Mouse (Mus musculus): ENCODE results near the gene Tkt. TPM values are rescaled to one million over a fixed set of nuclear protein-coding genes. Genes with fewer than 3 reads are reported as not detected.

Gene Tkt
- polyA plus RNA-seq, 1 experiment from 2014 or later: 411 TPM

GRCm38 (mm10) chr14:30562343-30562742 lies 14.2 kb downstream of the Tkt start:
- Histone ChIP-seq H3K27me3 (replicated peaks; ENCODE audit: control insufficient read depth, insufficient read depth, low read length) (no peaks in the 10 kb centered on the region), H3K9ac (ENCODE audit: low read depth, low read length) (no peak overlapping the region), H3K9me3 (ENCODE audit: control insufficient read depth, low read length) (no peaks in the 10 kb centered on the region), H3K27ac (ENCODE audit: low read length) (no peak overlapping the region), H3K4me1 (ENCODE audit: control insufficient read depth, insufficient read depth, low read length) (peaks cover 19% of the 10 kb centered on the region), H3K36me3 (ENCODE audit: control insufficient read depth, insufficient read depth, low read length) (peaks cover 30% of the 10 kb centered on the region), H3K4me2 (ENCODE audit: low read depth, low read length) (no peak overlapping the region), H3K4me3 (ENCODE audit: low read length) (no peak overlapping the region)
- no peak for ATAC-seq

DNA sequence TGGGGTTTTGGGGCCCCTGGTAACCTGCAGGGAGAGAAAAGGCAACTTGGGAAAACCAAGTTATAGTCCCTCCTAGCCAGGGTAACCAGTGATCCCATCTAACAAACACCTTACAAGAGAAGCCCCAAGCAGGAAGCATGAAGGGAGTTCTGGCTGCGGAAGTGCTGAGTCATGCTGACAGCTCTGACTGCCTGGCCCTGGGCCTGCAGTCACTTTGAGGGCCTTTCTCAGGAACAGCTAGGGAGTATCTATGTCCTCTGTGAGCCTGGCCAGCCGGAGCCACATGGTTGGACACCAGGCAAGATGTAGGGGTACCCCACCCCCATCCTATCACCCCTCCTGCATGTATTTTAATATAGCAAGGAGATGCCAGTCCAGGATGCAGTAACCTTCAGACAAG lies 16.3 kb downstream of the Tkt start:
- Histone ChIP-seq H3K4me1 (ENCODE audit: control insufficient read depth, insufficient read depth, low read length) (peaks cover 13% of the 10 kb centered on the region), H3K27me3 (replicated peaks; ENCODE audit: control insufficient read depth, insufficient read depth, low read length) (no peaks in the 10 kb centered on the region), H3K4me3 (ENCODE audit: low read length) (no peak overlapping the region), H3K9me3 (ENCODE audit: control insufficient read depth, low read length) (no peaks in the 10 kb centered on the region), H3K27ac (ENCODE audit: low read length) (no peak overlapping the region), H3K4me2 (ENCODE audit: low read depth, low read length) (no peak overlapping the region), H3K9ac (ENCODE audit: low read depth, low read length) (no peak overlapping the region), H3K36me3 (ENCODE audit: control insufficient read depth, insufficient read depth, low read length) (peaks cover 38% of the 10 kb centered on the region)
- 92% methylated on average over 2 of the region's 2 CpGs for WGBS
- ATAC-seq: no peak

DNA sequence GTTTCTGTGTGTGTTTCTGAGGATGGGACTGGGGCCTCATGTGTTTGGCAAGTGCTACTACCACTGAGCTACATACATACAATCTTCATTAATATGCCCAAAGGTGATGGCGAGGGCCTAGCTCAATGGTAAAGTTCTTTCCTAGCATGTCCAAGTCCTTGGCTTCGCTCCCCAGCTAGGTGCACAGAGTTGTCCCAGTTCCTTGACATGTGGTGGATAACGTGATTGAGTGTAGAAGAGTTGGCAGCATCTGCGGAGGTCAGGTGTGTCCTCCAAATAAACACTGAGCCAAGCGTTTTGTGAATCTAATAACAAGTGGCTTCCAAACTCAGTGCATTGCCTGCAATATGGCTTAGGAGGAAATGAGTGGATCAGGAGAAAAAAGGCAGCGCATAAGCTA lies 18.2 kb downstream of the Tkt start:
- H3K9me3 ChIP-seq (ENCODE audit: control insufficient read depth, low read length): no peaks in the 10 kb centered on the region
- no peak overlapping the region for H3K4me2 ChIP-seq (ENCODE audit: low read depth, low read length)
- no peaks in the 10 kb centered on the region for H3K27me3 ChIP-seq (replicated peaks; ENCODE audit: control insufficient read depth, insufficient read depth, low read length)
- 87% methylated on average over 6 of the region's 6 CpGs for WGBS
- H3K9ac ChIP-seq (ENCODE audit: low read depth, low read length): no peak overlapping the region
- H3K4me3 ChIP-seq (ENCODE audit: low read length): no peak overlapping the region
- H3K4me1 ChIP-seq (ENCODE audit: control insufficient read depth, insufficient read depth, low read length): peaks cover 3% of the 10 kb centered on the region; the same call in 1 of the 2 replicates
- no peak overlapping the region for H3K27ac ChIP-seq (ENCODE audit: low read length)
- peaks cover 36% of the 10 kb centered on the region for H3K36me3 ChIP-seq (ENCODE audit: control insufficient read depth, insufficient read depth, low read length)
- ATAC-seq: no peak

DNA sequence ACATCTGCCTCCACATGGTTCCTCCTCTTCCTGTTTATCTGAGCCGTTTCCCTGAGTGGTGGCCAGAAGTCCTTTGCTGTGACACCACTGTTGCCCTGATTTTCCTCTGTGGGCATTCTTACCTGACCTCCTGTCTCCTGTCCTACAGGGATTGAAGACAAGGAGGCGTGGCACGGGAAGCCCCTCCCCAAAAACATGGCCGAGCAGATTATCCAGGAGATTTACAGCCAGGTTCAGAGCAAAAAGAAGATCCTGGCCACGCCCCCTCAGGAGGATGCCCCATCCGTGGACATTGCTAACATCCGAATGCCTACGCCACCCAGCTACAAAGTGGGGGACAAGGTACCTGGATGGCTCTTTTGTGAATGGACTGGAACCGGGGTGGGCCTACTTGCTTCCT lies 19.9 kb downstream of the Tkt start:
- no peak overlapping the region for H3K9ac ChIP-seq (ENCODE audit: low read depth, low read length)
- no peak overlapping the region for H3K4me2 ChIP-seq (ENCODE audit: low read depth, low read length)
- ATAC-seq: no peak
- H3K27ac ChIP-seq (ENCODE audit: low read length): no peak overlapping the region
- no peak overlapping the region for H3K4me3 ChIP-seq (ENCODE audit: low read length)
- H3K36me3 ChIP-seq (ENCODE audit: control insufficient read depth, insufficient read depth, low read length): peaks cover 49% of the 10 kb centered on the region
- no peaks in the 10 kb centered on the region for H3K4me1 ChIP-seq (ENCODE audit: control insufficient read depth, insufficient read depth, low read length)
- no peaks in the 10 kb centered on the region for H3K9me3 ChIP-seq (ENCODE audit: control insufficient read depth, low read length)
- H3K27me3 ChIP-seq (replicated peaks; ENCODE audit: control insufficient read depth, insufficient read depth, low read length): no peaks in the 10 kb centered on the region
- 84% methylated on average over 9 of the region's 9 CpGs for WGBS

GRCm38 (mm10) chr14:30570303-30570702 lies 22.1 kb downstream of the Tkt start:
- Histone ChIP-seq H3K4me1 (ENCODE audit: control insufficient read depth, insufficient read depth, low read length) (peaks cover 2% of the 10 kb centered on the region), H3K27ac (ENCODE audit: low read length) (no peak overlapping the region), H3K9ac (ENCODE audit: low read depth, low read length) (no peak overlapping the region), H3K4me2 (ENCODE audit: low read depth, low read length) (no peak overlapping the region), H3K27me3 (replicated peaks; ENCODE audit: control insufficient read depth, insufficient read depth, low read length) (no peaks in the 10 kb centered on the region), H3K9me3 (ENCODE audit: control insufficient read depth, low read length) (no peaks in the 10 kb centered on the region), H3K4me3 (ENCODE audit: low read length) (no peak overlapping the region), H3K36me3 (ENCODE audit: control insufficient read depth, insufficient read depth, low read length) (peaks cover 51% of the 10 kb centered on the region)
- 80% methylated on average over 9 of the region's 9 CpGs for WGBS
- no peak for ATAC-seq

DNA sequence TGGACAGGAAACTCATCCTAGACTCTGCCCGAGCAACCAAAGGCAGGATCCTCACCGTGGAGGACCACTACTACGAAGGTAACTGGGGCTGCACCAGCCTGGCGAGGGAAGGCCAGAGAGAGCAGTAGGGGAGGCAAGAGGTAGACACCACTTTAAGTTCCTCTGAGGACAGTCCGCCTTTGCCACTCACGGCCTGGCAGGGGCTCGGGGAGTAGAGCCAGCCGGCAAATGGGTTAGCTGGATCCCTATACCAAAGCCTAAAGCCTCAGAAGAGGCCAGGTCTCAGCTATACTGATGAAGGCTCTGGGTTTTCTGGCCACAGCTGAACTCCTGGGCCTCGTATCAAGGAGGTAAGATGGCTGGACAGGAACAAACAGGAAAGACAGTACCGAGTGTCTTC lies 24.1 kb downstream of the Tkt start:
- no peak for ATAC-seq
- Histone ChIP-seq H3K4me2 (ENCODE audit: low read depth, low read length) (no peak overlapping the region), H3K9ac (ENCODE audit: low read depth, low read length) (no peak overlapping the region), H3K36me3 (ENCODE audit: control insufficient read depth, insufficient read depth, low read length) (peaks cover 48% of the 10 kb centered on the region), H3K27me3 (replicated peaks; ENCODE audit: control insufficient read depth, insufficient read depth, low read length) (no peaks in the 10 kb centered on the region), H3K27ac (ENCODE audit: low read length) (no peak overlapping the region), H3K4me3 (ENCODE audit: low read length) (no peak overlapping the region), H3K9me3 (ENCODE audit: control insufficient read depth, low read length) (no peaks in the 10 kb centered on the region), H3K4me1 (ENCODE audit: control insufficient read depth, insufficient read depth, low read length) (peaks cover 11% of the 10 kb centered on the region)
- 86% methylated on average over 10 of the region's 10 CpGs for WGBS

GRCm38 (mm10) chr14:30573235-30573634 lies 25.1 kb downstream of the Tkt start:
- Histone ChIP-seq H3K27ac (ENCODE audit: low read length) (no peak overlapping the region), H3K27me3 (replicated peaks; ENCODE audit: control insufficient read depth, insufficient read depth, low read length) (no peaks in the 10 kb centered on the region), H3K4me1 (ENCODE audit: control insufficient read depth, insufficient read depth, low read length) (peaks cover 17% of the 10 kb centered on the region), H3K4me2 (ENCODE audit: low read depth, low read length) (no peak overlapping the region), H3K9ac (ENCODE audit: low read depth, low read length) (no peak overlapping the region), H3K4me3 (ENCODE audit: low read length) (no peak overlapping the region), H3K9me3 (ENCODE audit: control insufficient read depth, low read length) (no peaks in the 10 kb centered on the region), H3K36me3 (ENCODE audit: control insufficient read depth, insufficient read depth, low read length) (peaks cover 42% of the 10 kb centered on the region)
- WGBS: 58% methylated on average over 8 of the region's 8 CpGs
- no peak for ATAC-seq

DNA sequence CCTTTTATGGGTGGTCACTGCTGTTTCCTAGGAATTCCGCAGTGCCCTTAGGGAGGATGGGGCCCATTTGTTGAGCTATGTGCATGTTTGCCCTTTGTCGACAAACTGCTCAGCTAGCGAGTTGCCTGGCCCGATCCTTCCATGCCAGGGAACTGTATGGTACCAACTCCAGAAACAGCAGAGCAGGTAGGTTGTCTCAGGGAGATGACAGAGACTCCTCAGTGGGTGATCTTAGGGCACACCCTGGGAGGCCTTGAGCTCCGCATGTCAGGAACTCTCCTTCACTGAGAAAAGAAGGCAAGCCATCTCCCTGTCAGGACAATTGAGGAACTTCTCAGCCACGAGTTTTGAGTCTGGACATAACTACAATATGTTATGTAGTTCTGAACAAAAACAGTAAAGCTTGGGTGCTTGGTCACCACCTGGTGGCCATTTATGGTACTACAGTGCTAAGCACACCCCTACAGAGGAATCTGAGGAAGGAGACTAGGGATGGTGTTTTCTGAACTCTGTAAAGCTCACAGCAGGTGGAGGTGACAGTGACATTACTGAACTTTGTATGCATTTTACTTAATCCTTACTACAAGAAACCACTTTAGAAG lies 25.9 kb downstream of the Tkt start:
- WGBS: 61% methylated on average over 6 of the region's 6 CpGs

DNA sequence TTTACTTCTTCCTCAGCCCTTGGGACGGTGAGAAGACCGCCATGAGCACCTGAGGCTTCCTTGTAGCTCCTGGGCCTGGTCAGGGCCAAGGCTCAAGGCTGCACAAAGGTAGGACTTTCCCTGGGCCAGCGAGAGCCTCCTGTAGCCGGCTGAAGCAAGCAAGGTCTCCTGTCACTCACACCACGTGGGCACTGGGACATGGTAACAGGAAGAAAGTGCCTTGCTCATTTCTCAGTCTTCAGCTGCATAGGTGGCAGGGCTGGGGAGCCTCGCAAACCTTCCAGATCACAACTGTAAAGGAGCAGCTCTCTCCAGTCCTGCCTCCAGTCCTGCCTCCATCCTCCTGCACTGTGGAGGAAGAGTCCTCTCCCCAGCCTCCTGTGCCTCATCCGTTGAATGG lies 27.6 kb downstream of the Tkt start:
- Histone ChIP-seq H3K4me1 (ENCODE audit: control insufficient read depth, insufficient read depth, low read length) (peaks cover 17% of the 10 kb centered on the region), H3K27me3 (replicated peaks; ENCODE audit: control insufficient read depth, insufficient read depth, low read length) (no peaks in the 10 kb centered on the region), H3K9me3 (ENCODE audit: control insufficient read depth, low read length) (no peaks in the 10 kb centered on the region), H3K9ac (ENCODE audit: low read depth, low read length) (peak overlapping the region; percentile 33; the same call in 1 of the 2 replicates), H3K36me3 (ENCODE audit: control insufficient read depth, insufficient read depth, low read length) (peaks cover 21% of the 10 kb centered on the region), H3K27ac (ENCODE audit: low read length) (peak overlapping the region; percentile 14; the same call in 1 of the 2 replicates), H3K4me3 (ENCODE audit: low read length) (no peak overlapping the region), H3K4me2 (ENCODE audit: low read depth, low read length) (no peak overlapping the region)
- ATAC-seq: peak; percentile 28
- WGBS: 67% methylated on average over 7 of the region's 7 CpGs

More for the DNA sequence above, 25.9 kb downstream of the Tkt start:
- H3K4me3 ChIP-seq (ENCODE audit: low read length): no peak overlapping the region
- peaks cover 33% of the 10 kb centered on the region for H3K36me3 ChIP-seq (ENCODE audit: control insufficient read depth, insufficient read depth, low read length)
- H3K4me1 ChIP-seq (ENCODE audit: control insufficient read depth, insufficient read depth, low read length): peaks cover 17% of the 10 kb centered on the region
- H3K27ac ChIP-seq (ENCODE audit: low read length): 0 out of 2 replicates have a peak overlapping the region, but pooled peaks have one; percentile 20
- H3K9me3 ChIP-seq (ENCODE audit: control insufficient read depth, low read length): no peaks in the 10 kb centered on the region
- no peak overlapping the region for H3K9ac ChIP-seq (ENCODE audit: low read depth, low read length)
- no peaks in the 10 kb centered on the region for H3K27me3 ChIP-seq (replicated peaks; ENCODE audit: control insufficient read depth, insufficient read depth, low read length)
- H3K4me2 ChIP-seq (ENCODE audit: low read depth, low read length): no peak overlapping the region
- peak; percentile 41; the same call in 1 of the 2 replicates for ATAC-seq

GRCm38 (mm10) chr14:30576260-30576659 lies 28.1 kb downstream of the Tkt start:
- ATAC-seq: peak; percentile 31; the same call in 1 of the 2 replicates
- Histone ChIP-seq H3K27me3 (replicated peaks; ENCODE audit: control insufficient read depth, insufficient read depth, low read length) (no peaks in the 10 kb centered on the region), H3K4me3 (ENCODE audit: low read length) (no peak overlapping the region), H3K4me1 (ENCODE audit: control insufficient read depth, insufficient read depth, low read length) (peaks cover 17% of the 10 kb centered on the region), H3K9ac (ENCODE audit: low read depth, low read length) (0 out of 2 replicates have a peak overlapping the region, but pooled peaks have one; percentile 33), H3K9me3 (ENCODE audit: control insufficient read depth, low read length) (no peaks in the 10 kb centered on the region), H3K4me2 (ENCODE audit: low read depth, low read length) (no peak overlapping the region), H3K27ac (ENCODE audit: low read length) (peak overlapping the region; percentile 14; the same call in 1 of the 2 replicates), H3K36me3 (ENCODE audit: control insufficient read depth, insufficient read depth, low read length) (peaks cover 21% of the 10 kb centered on the region; the same call in 1 of the 2 replicates)
- 47% methylated on average over 5 of the region's 5 CpGs for WGBS

Data from intestine, embryonic 16.5 days (tissue).